Mouse (Mus musculus): ENCODE measurements around the gene Clint1. TPM values are rescaled to one million over a fixed set of nuclear protein-coding genes. Genes with fewer than 3 reads are reported as not detected.

Gene Clint1
- polyA plus RNA-seq, 2 experiments = 77.3 to 102 TPM

DNA sequence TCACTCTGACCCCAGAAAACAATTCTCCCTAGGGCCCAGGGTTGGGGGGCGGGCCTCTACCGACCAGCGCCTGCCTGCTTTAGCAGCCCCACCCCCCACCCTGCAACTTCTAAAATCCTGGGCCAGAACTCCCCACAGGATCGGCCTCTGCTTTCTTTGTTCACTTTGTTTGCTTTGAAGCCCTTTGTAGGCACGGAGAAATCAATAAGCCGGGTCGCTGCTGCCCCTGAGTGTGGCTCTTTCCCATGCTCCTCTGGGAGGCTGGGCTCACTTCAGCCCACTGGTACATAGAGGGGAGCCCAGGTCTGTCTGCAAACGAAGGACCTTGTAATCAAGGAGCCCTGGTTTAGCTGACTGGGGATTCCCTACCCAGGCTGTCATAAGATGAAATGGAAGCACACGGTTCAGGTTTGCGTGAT, 69.6 kb downstream of the Clint1 start:
- H3K9ac ChIP-seq (ENCODE audit: low read depth, low read length, severe bottlenecking) = no peak overlapping the region
- TF ChIP-seq POLR2A (IDR thresholded peaks at IDR 0.05; ENCODE audit: borderline replicate concordance, extremely low read depth, insufficient read depth, insufficient read length) = no peak
- peak; percentile 17 for DNase-seq (ENCODE audit: low spot score)

DNA sequence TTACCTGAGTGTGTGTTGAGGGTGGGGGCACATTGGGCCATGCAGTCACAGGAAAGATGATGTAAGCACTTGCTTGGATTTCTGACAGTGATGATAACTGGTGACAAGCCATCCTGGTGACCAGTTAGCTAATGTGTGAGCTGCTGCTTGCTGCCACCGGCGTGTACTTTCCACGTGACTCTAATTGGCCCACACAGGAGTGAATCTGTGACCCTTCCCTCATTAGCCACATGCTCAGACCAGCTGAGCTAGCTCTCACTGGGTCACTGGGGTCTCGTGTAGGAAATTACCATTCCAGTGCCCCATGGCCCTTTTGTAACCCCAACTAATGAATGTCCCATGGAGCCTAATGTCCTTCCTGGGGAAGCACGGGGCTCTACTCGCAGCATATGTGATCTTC, 73.6 kb downstream of the Clint1 start:
- H3K4me1 ChIP-seq (ENCODE audit: control insufficient read depth, insufficient read depth, low read length) = 0 out of 2 replicates have a peak, but pooled peaks cover 9% of the 10 kb centered on the region
- TF ChIP-seq POLR2A (IDR thresholded peaks at IDR 0.05; ENCODE audit: borderline replicate concordance, extremely low read depth, insufficient read depth, insufficient read length) = no peak
- DNase-seq (ENCODE audit: low spot score) (no peak), ATAC-seq (ENCODE audit: low FRiP score, low read depth) (no peak)
- H3K27me3 ChIP-seq (ENCODE audit: control insufficient read depth, insufficient read depth, low read length) = no peaks in the 10 kb centered on the region
- H3K4me3 ChIP-seq (replicated peaks; ENCODE audit: low read length) = no peak overlapping the region
- no peaks in the 10 kb centered on the region for H3K9me3 ChIP-seq (ENCODE audit: control insufficient read depth, low read length)
- no peak overlapping the region for H3K27ac ChIP-seq (replicated peaks; ENCODE audit: low read depth, low read length)
- H3K4me2 ChIP-seq (replicated peaks; ENCODE audit: low read depth, low read length, severe bottlenecking) = no peak overlapping the region
- no peak overlapping the region for H3K9ac ChIP-seq (ENCODE audit: low read depth, low read length, severe bottlenecking)
- peaks cover 9% of the 10 kb centered on the region for H3K36me3 ChIP-seq (ENCODE audit: control insufficient read depth, insufficient read depth, low read length)
- WGBS = 30% methylated on average over 6 of the region's 6 CpGs

More for the DNA sequence above, 69.6 kb downstream of the Clint1 start:
- no peak overlapping the region for H3K27ac ChIP-seq (replicated peaks; ENCODE audit: low read depth, low read length)
- H3K4me1 ChIP-seq (ENCODE audit: control insufficient read depth, insufficient read depth, low read length) = 0 out of 2 replicates have a peak, but pooled peaks cover 9% of the 10 kb centered on the region
- H3K4me3 ChIP-seq (replicated peaks; ENCODE audit: low read length) = no peak overlapping the region
- no peaks in the 10 kb centered on the region for H3K27me3 ChIP-seq (ENCODE audit: control insufficient read depth, insufficient read depth, low read length)
- peak overlapping the region; percentile 15; the same call in 1 of the 2 replicates for H3K4me2 ChIP-seq (replicated peaks; ENCODE audit: low read depth, low read length, severe bottlenecking)
- no peak for ATAC-seq (ENCODE audit: low FRiP score, low read depth)
- 9% methylated on average over 10 of the region's 10 CpGs for WGBS
- H3K9me3 ChIP-seq (ENCODE audit: control insufficient read depth, low read length) = no peaks in the 10 kb centered on the region
- no peaks in the 10 kb centered on the region for H3K36me3 ChIP-seq (ENCODE audit: control insufficient read depth, insufficient read depth, low read length)

DNA sequence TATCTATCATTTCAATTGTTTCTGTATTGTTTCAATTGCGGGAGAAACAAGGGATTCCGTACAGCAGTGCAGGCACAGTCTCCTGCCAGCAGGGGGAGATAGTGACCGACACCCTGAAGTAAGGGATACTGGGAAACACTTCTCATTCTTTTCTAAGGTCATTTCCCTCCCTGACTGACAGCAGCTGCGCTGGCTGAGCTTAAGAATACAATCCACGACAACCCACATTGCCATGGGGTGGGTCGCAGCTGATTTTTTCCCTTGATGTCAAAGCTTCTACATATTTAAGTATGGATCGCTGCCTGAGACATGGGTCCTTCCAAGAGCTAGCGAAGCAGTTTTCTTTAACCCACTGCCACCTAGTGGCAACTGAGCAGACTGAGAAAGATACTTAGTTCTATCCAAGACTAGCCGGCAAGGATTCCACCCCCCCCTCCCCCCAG, 74.8 kb downstream of the Clint1 start:
- peak overlapping the region; percentile 39 for H3K4me2 ChIP-seq (replicated peaks; ENCODE audit: low read depth, low read length, severe bottlenecking)
- no peak for TF ChIP-seq POLR2A (IDR thresholded peaks at IDR 0.05; ENCODE audit: borderline replicate concordance, extremely low read depth, insufficient read depth, insufficient read length)
- H3K4me3 ChIP-seq (replicated peaks; ENCODE audit: low read length) = peak overlapping the region; percentile 28
- DNase-seq (ENCODE audit: low spot score) (peak; percentile 93), ATAC-seq (ENCODE audit: low FRiP score, low read depth) (peak; percentile 91)
- H3K36me3 ChIP-seq (ENCODE audit: control insufficient read depth, insufficient read depth, low read length) = peaks cover 18% of the 10 kb centered on the region
- no peak overlapping the region for H3K27ac ChIP-seq (replicated peaks; ENCODE audit: low read depth, low read length)
- under 1% methylated on average over 9 of the region's 9 CpGs for WGBS
- 0 out of 2 replicates have a peak, but pooled peaks cover 2% of the 10 kb centered on the region for H3K4me1 ChIP-seq (ENCODE audit: control insufficient read depth, insufficient read depth, low read length)
- H3K9me3 ChIP-seq (ENCODE audit: control insufficient read depth, low read length) = no peaks in the 10 kb centered on the region
- no peak overlapping the region; the same call in 1 of the 2 replicates for H3K9ac ChIP-seq (ENCODE audit: low read depth, low read length, severe bottlenecking)
- H3K27me3 ChIP-seq (ENCODE audit: control insufficient read depth, insufficient read depth, low read length) = no peaks in the 10 kb centered on the region

DNA sequence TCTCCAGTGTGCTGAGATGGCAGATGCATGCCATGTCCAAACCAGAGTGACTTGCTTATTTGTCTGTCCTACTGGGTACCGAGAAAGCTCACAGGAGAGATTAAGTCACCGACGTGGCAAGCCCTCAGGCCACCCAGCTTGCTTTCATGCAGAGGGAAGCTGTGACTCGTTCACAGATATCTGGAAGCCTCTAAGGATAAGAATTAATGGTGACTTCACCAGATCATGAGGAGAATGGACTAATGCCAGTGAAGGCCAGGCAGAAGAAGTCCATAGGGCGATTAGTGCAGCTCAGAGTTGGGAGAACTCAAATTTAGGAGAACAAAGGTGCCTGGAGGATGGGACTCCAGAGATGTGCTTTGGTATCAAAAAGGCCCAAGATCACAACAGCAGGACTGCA, 75.6 kb downstream of the Clint1 start:
- H3K27me3 ChIP-seq (ENCODE audit: control insufficient read depth, insufficient read depth, low read length) = no peaks in the 10 kb centered on the region
- H3K4me1 ChIP-seq (ENCODE audit: control insufficient read depth, insufficient read depth, low read length) = 0 out of 2 replicates have a peak, but pooled peaks cover 2% of the 10 kb centered on the region
- H3K27ac ChIP-seq (replicated peaks; ENCODE audit: low read depth, low read length) = no peak overlapping the region
- peaks cover 23% of the 10 kb centered on the region for H3K36me3 ChIP-seq (ENCODE audit: control insufficient read depth, insufficient read depth, low read length)
- H3K9ac ChIP-seq (ENCODE audit: low read depth, low read length, severe bottlenecking) = no peak overlapping the region
- H3K4me3 ChIP-seq (replicated peaks; ENCODE audit: low read length) = no peak overlapping the region
- ATAC-seq (ENCODE audit: low FRiP score, low read depth) (no peak), DNase-seq (ENCODE audit: low spot score) (no peak)
- no peak for TF ChIP-seq POLR2A (IDR thresholded peaks at IDR 0.05; ENCODE audit: borderline replicate concordance, extremely low read depth, insufficient read depth, insufficient read length)
- WGBS = 64% methylated on average over 5 of the region's 5 CpGs
- H3K4me2 ChIP-seq (replicated peaks; ENCODE audit: low read depth, low read length, severe bottlenecking) = no peak overlapping the region
- H3K9me3 ChIP-seq (ENCODE audit: control insufficient read depth, low read length) = no peaks in the 10 kb centered on the region

DNA sequence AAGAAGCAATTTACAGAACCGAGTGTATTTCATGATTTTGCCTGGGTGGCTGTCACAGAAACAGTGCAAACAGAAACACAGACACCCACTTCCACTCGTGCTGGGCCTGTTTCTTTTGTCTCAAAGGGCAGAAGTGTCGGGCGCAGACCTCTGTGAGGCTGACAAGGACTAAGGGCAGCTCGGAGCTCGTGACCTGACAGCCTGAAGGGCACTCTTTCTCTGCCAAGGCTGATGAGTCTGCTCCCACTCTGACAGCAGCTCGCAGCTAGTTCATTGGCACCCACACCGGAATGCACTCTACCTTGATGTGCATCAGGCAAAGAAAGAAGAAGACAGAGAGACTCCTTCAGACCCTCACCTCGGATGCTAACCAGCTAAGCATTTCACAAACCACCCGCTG, 77.7 kb downstream of the Clint1 start:
- ATAC-seq (ENCODE audit: low FRiP score, low read depth) = no peak
- 90% methylated on average over 10 of the region's 10 CpGs for WGBS

More for the DNA sequence above, 77.7 kb downstream of the Clint1 start:
- DNase-seq (ENCODE audit: low spot score) = no peak
- no peak overlapping the region for H3K4me3 ChIP-seq (replicated peaks; ENCODE audit: low read length)
- H3K9me3 ChIP-seq (ENCODE audit: control insufficient read depth, low read length) = no peaks in the 10 kb centered on the region
- no peak overlapping the region for H3K9ac ChIP-seq (ENCODE audit: low read depth, low read length, severe bottlenecking)
- no peak for TF ChIP-seq POLR2A (IDR thresholded peaks at IDR 0.05; ENCODE audit: borderline replicate concordance, extremely low read depth, insufficient read depth, insufficient read length)
- H3K27ac ChIP-seq (replicated peaks; ENCODE audit: low read depth, low read length) = no peak overlapping the region
- no peak overlapping the region for H3K4me2 ChIP-seq (replicated peaks; ENCODE audit: low read depth, low read length, severe bottlenecking)
- peaks cover 44% of the 10 kb centered on the region for H3K36me3 ChIP-seq (ENCODE audit: control insufficient read depth, insufficient read depth, low read length)
- H3K27me3 ChIP-seq (ENCODE audit: control insufficient read depth, insufficient read depth, low read length) = no peaks in the 10 kb centered on the region
- 0 out of 2 replicates have a peak, but pooled peaks cover 2% of the 10 kb centered on the region for H3K4me1 ChIP-seq (ENCODE audit: control insufficient read depth, insufficient read depth, low read length)

All from limb, embryonic 14.5 days (tissue).